Mouse (Mus musculus): Measurements from ENCODE around the gene Cfap65. TPM values are rescaled to one million over a fixed set of nuclear protein-coding genes. Genes with fewer than 3 reads are reported as not detected.

The Cfap65 gene
- total and polyA plus RNA-seq, 3 experiments: not detected

DNA sequence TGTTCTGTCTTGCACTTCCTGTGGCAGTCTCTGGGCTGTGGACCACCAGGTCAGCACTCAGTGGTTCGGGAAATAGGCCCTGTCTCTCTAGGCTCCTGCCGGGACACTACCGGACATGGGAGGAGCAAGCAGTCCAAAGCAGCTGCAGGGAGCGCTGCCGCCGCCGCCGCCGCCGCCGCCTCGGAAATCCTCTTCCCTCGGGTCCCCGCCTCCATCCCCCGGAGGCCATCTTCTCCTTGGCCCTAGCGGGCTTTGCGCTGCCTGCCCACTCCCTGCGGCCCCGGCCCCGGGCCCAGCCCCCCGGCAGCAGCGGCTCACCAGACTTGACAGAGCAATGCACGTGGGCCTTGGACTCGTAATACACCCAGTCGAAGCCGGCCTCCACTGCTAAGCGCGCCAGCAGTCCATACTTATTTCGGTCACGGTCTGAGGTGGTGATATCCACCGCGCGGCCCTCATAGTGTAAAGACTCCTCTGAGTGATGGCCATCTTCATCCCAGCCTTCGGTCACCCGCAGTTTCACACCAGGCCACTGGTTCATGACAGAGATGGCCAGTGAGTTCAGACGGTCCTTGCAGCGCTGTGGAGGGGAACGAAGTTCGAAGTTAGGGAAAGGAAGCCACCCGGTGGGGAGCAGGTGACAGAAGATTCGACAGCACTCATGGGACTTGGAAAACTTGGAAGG is 12.7 kb upstream of the Cfap65 start (continued):
- TF ChIP-seq E2F4 (IDR thresholded peaks at IDR 0.05; ENCODE audit: borderline replicate concordance, low read depth, low read length): no peak
- no peak for TF ChIP-seq GATA1 (IDR thresholded peaks at IDR 0.05; ENCODE audit: low read depth, low read length)
- no peak for TF ChIP-seq GABPA (IDR thresholded peaks at IDR 0.05; ENCODE audit: low read depth, low read length)

DNA sequence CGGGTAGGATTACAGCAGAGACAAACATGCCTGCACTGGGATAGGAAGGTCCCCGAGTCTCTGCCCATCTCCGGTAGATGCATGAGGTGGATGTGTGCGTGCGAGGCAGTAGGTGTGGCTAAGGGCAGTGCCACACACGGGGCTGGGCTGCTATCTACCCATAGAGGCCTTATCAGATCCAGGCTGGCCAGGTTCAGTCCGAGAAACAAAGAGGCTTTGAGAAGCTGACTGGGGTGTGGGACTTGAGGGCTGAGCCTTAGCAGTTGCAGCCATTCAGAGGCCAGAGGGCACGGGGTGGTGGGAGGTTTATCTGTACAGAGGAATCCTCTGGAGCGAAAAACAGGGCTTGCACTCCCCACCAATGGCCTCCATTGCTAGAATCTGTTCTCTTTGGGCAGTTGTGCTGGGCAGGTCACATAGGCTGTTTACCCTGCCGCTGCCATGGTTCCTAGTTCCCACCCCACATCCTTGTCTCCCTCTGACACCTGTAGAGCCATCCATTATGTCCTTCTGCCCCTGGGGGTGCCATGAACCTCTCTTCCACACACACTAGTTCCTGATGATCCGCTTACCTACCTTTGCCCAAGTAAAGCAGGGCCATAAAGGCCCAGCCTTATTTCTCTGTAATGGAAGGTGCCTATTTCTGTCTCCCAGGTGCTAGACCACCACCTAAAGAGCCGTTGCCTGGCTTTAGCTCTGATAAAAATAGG is 6.4 kb upstream of the Cfap65 start:
- H3K27me3 ChIP-seq (ENCODE audit: control insufficient read depth in 1 of 2, insufficient read depth in 2 of 2, low read length in 2 of 2): no peaks in the 10 kb centered on the region; a peak in 1 of 4 replicates
- H3K4me1 ChIP-seq (ENCODE audit: control insufficient read depth in 1 of 2, insufficient read depth in 2 of 2, low read length in 2 of 2): no peaks in the 10 kb centered on the region
- TF ChIP-seq USF1 (IDR thresholded peaks at IDR 0.05; ENCODE audit: low read depth, low read length) (no peak), POLR2AphosphoS5 (IDR thresholded peaks at IDR 0.05; ENCODE audit: borderline replicate concordance, low read depth, low read length) (no peak), GATA1 (IDR thresholded peaks at IDR 0.05; ENCODE audit: low read depth, low read length) (no peak), MAZ (IDR thresholded peaks at IDR 0.05; ENCODE audit: low read depth, low read length) (no peak), KAT2A (conservative IDR thresholded peaks at IDR 0.05; ENCODE audit: low read depth, low read length) (no peak), NRF1 (IDR thresholded peaks at IDR 0.05; ENCODE audit: insufficient read depth, low read depth, low read length, poor library complexity, severe bottlenecking) (no peak), ELF1 (IDR thresholded peaks at IDR 0.05; ENCODE audit: low read depth, low read length) (no peak)
- no peak for DNase-seq (ENCODE audit: low read depth, low spot score)
- no peak overlapping the region for H3K27ac ChIP-seq (ENCODE audit: control insufficient read depth, low read depth, low read length)
- no peak overlapping the region for H3K4me3 ChIP-seq (ENCODE audit: control insufficient read depth in 1 of 2, insufficient read depth in 1 of 2, low read depth in 2 of 2, low read length in 2 of 2)
- H3K9ac ChIP-seq (ENCODE audit: control insufficient read depth, low read depth, low read length, poor library complexity, severe bottlenecking): no peak overlapping the region
- H3K79me2 ChIP-seq (ENCODE audit: control insufficient read depth, insufficient read depth, low read length, poor library complexity): no peaks in the 10 kb centered on the region
- H3K9me3 ChIP-seq (replicated peaks; ENCODE audit: insufficient read depth, low read length): no peaks in the 10 kb centered on the region
- H3K36me3 ChIP-seq (ENCODE audit: control insufficient read depth in 1 of 2, insufficient read depth in 2 of 2, low read length in 2 of 2): no peaks in the 10 kb centered on the region

DNA sequence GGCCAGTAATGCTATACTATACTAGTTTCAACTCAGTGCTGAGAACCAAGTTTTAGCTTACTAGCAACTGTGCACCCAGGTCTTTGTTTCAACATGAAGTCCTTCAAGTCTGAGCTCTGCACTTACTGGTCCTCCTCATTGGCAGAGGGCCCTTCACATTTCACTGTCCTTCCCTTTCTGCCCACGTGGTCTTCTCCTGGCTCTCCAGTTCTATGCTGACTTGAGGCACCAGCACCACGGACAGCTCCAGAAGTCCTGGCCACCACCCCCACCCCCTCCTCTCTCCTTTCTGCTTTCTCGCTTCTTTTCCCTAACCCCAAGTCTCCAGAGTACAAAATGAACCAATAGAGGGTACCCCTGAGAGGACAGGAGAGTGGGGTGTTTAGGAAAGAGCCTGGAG is 4.4 kb upstream of the Cfap65 start:
- Histone ChIP-seq H3K4me3 (ENCODE audit: control insufficient read depth in 1 of 2, insufficient read depth in 1 of 2, low read depth in 2 of 2, low read length in 2 of 2) (no peak overlapping the region), H3K27me3 (ENCODE audit: control insufficient read depth in 1 of 2, insufficient read depth in 2 of 2, low read length in 2 of 2) (peaks cover 0 to 3% of the 10 kb centered on the region in 2 experiments; a peak in 3 of 4 replicates), H3K9me3 (replicated peaks; ENCODE audit: insufficient read depth, low read length) (no peaks in the 10 kb centered on the region), H3K4me1 (ENCODE audit: control insufficient read depth in 1 of 2, insufficient read depth in 2 of 2, low read length in 2 of 2) (no peaks in the 10 kb centered on the region), H3K36me3 (ENCODE audit: control insufficient read depth in 1 of 2, insufficient read depth in 2 of 2, low read length in 2 of 2) (no peaks in the 10 kb centered on the region), H3K79me2 (ENCODE audit: control insufficient read depth, insufficient read depth, low read length, poor library complexity) (no peaks in the 10 kb centered on the region), H3K9ac (ENCODE audit: control insufficient read depth, low read depth, low read length, poor library complexity, severe bottlenecking) (no peak overlapping the region), H3K27ac (ENCODE audit: control insufficient read depth, low read depth, low read length) (no peak overlapping the region)
- DNase-seq (ENCODE audit: low read depth, low spot score): peak; percentile 50
- TF ChIP-seq POLR2A (IDR thresholded peaks at IDR 0.05; ENCODE audit: control insufficient read depth in 1 of 2, insufficient read depth in 1 of 2, low read depth in 1 of 2, low read length in 2 of 2, poor library complexity in 1 of 2) (no peak), MYC (IDR thresholded peaks at IDR 0.05; ENCODE audit: low read depth, low read length) (no peak), POLR2AphosphoS5 (IDR thresholded peaks at IDR 0.05; ENCODE audit: borderline replicate concordance, low read depth, low read length) (no peak), BHLHE40 (IDR thresholded peaks at IDR 0.05; ENCODE audit: borderline replicate concordance, low read depth, low read length) (no peak), TCF12 (IDR thresholded peaks at IDR 0.05; ENCODE audit: low read depth, low read length) (no peak), ZNF384 (IDR thresholded peaks at IDR 0.05; ENCODE audit: low read depth, low read length) (no peak), CTCF (IDR thresholded peaks at IDR 0.05 in 2 of 3, conservative IDR thresholded peaks at IDR 0.05 in 1 of 3; ENCODE audit: control insufficient read depth in 1 of 3, insufficient read depth in 1 of 3, low read depth in 2 of 3, low read length in 3 of 3, poor library complexity in 1 of 3, severe bottlenecking in 1 of 3) (no peak), USF2 (IDR thresholded peaks at IDR 0.05; ENCODE audit: borderline replicate concordance in 1 of 2, insufficient read depth in 1 of 2, low read depth in 1 of 2, low read length in 2 of 2) (no peak), SIN3A (IDR thresholded peaks at IDR 0.05; ENCODE audit: low read length) (peak; percentile 56; the same call in 1 of the 2 replicates), EP300 (IDR thresholded peaks at IDR 0.05; ENCODE audit: low read depth in 1 of 2, low read length in 2 of 2) (no peak), UBTF (IDR thresholded peaks at IDR 0.05; ENCODE audit: borderline replicate concordance, insufficient read depth, low read depth, low read length) (no peak), MXI1 (IDR thresholded peaks at IDR 0.05; ENCODE audit: low read depth, low read length) (peak; percentile 82), GABPA (IDR thresholded peaks at IDR 0.05; ENCODE audit: low read depth, low read length) (no peak), TBP (IDR thresholded peaks at IDR 0.05; ENCODE audit: low read depth, low read length) (no peak), RCOR1 (IDR thresholded peaks at IDR 0.05; ENCODE audit: low read depth, low read length) (no peak), GATA1 (IDR thresholded peaks at IDR 0.05; ENCODE audit: low read depth, low read length) (no peak), ZMIZ1 (IDR thresholded peaks at IDR 0.05; ENCODE audit: low read depth, low read length) (no peak), MEF2A (IDR thresholded peaks at IDR 0.05; ENCODE audit: extremely low read depth, insufficient replicate concordance, low read depth, low read length, poor library complexity, severe bottlenecking) (no peak), TAL1 (IDR thresholded peaks at IDR 0.05; ENCODE audit: low read length) (no peak), RAD21 (IDR thresholded peaks at IDR 0.05; ENCODE audit: low read depth, low read length) (no peak), USF1 (IDR thresholded peaks at IDR 0.05; ENCODE audit: low read depth, low read length) (peak; percentile 55)

All from MEL (cell line).